8 mouse cellular contexts compared by ENCODE assay signal in the genomic region with DNA sequence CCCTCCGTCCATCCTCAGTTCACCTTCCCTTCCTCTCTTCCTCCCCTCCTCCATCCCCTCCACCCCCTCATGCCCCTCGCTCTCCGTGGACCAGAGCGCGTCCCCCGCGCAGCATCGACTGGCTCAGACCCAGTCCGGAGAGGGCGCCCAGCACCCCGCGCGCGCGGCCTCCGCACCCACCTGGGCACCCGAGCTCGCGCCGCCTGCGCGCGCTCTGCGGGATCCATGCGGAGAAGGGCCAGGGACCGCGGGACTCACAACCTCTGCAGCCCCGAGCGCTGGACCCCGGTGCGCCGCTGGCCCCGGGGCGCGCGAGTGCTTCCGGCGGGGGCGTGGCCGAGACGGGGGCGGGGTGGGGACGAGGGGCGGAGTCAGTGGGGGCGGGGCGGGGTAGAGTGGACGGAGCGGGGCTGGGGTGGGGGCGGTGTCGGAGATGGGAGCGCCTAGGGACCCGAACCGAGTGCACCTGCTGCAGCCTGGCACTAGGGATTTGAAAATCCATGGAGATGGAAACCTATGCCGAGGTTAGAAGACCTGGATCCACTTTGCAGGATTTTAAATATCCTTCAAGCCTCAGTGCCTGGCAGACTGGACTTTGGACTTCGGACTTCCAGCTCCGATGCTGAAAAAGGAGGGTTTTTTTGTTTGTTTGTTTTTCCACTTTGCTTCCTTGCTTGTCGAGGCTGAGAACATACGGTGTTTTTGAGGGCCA. TPM values are rescaled to one million over a fixed set of nuclear protein-coding genes. Genes with fewer than 3 reads are reported as not detected.
DNase-seq lines count a peak whose midpoint lies in the region; ATAC-seq lines count a peak whose summit lies in the region.

A gene (minus strand): TSS at position 320 of the 712 bp plus-strand sequence.

- H3K9ac ChIP-seq in heart, embryonic 13.5 days = peak within 1 kb of the TSS; percentile 89

- H3K27me3 ChIP-seq in heart, embryonic 13.5 days (replicated peaks) = peaks cover 44% of the 10 kb centered on the region

- peaks cover 32% of the 10 kb centered on the region for H3K4me1 ChIP-seq in heart, embryonic 13.5 days

- H3K9me3 ChIP-seq in heart, embryonic 13.5 days = no peaks in the 10 kb centered on the region

- H3K4me3 ChIP-seq in heart, embryonic 13.5 days = peak within 1 kb of the TSS; percentile 89

- H3K36me3 ChIP-seq in heart, embryonic 13.5 days = 0 out of 2 replicates have a peak, but pooled peaks cover 3% of the 10 kb centered on the region

- H3K27ac ChIP-seq in heart, embryonic 13.5 days (replicated peaks) = peak within 1 kb of the TSS; percentile 53

- peak; percentile 51 for ATAC-seq in heart, embryonic 13.5 days (ENCODE audit: extremely low read depth, insufficient number of reproducible peaks, low FRiP score, low TSS enrichment)

- DNase-seq in right cerebral cortex, postnatal 14 days = peak; percentile 49
- no peak for DNase-seq in right cerebral cortex, postnatal 25 days
- DNase-seq in embryo, embryonic 9.5 days (ENCODE audit: extremely low spot score) = peak; percentile 78
- peak; percentile 84 for DNase-seq in kidney, postnatal 10 days
- peak; percentile 46 for DNase-seq in lung, postnatal 36 days
- DNase-seq in retina, postnatal 7 days (ENCODE audit: low read depth, low spot score) = peak; percentile 38
- no peak for DNase-seq in layer of hippocampus, adult 18-20 months (ENCODE audit: low spot score in 2 of 2)

- H3K4me2 ChIP-seq in heart, embryonic 13.5 days = peak within 1 kb of the TSS; percentile 89

- WGBS in heart, embryonic 13.5 days = under 1% methylated on average over 58 of the region's 58 CpGs

RNA-seq across cellular contexts. Expression of the gene that starts here (rescaled TPM):
- polyA plus RNA-seq in heart, embryonic 13.5 days (2015; fragmentation: Nextera tagmentation; extraction: Ambion mirVana) = 17.1 and 19.9 TPM in 2 replicates
- 1 to 10 TPM; 3.6 to 3.7 TPM for total RNA-seq in layer of hippocampus, adult 18-20 months (2021)

Comparison
In these comparisons a context has a peak if more than half of its experiments do, and no peak if none do; other contexts are left out.
1. DNase-seq: peak in right cerebral cortex, postnatal 14 days (single experiment), embryo, embryonic 9.5 days (single experiment), kidney, postnatal 10 days (single experiment), lung, postnatal 36 days (single experiment) and retina, postnatal 7 days (single experiment); none in right cerebral cortex, postnatal 25 days (single experiment) and layer of hippocampus, adult 18-20 months (0 of 2).